Comparison of ENCODE assay signal across 31 mouse cellular contexts in the genomic region with DNA sequence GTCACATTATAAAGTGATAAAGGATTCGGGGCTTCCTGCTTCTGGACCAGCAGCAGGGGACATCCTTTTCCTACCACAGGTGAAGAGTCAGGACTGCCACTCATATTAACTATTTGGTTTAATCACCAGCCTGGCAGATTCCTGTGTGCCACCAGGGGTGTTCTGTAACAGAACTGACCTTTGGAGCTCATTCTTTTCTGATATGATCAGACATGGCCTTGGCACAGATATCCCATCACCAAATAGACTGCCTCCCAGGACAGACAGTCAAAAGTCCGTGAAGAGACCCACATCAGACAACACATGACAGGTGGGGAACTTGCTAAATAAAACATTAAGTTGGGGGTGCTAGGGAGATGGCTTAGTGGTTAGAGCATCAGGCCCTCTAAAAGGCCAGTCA. TPM values are rescaled to one million over a fixed set of nuclear protein-coding genes. Genes with fewer than 3 reads are reported as not detected.
"Had no signal": no experiment of that assay in that cellular context is flagged by ENCODE, and none has a peak within 500 bp of the region (broad histone marks: within the 10 kb centered on the region; RNA-seq: fewer than 3 reads in every experiment).

No protein-coding gene starts in this region.

- H3K4me3 ChIP-seq: left cerebral cortex, adult 2 months; liver, embryonic 12.5 days; liver, embryonic 15.5 days; lung, embryonic 15.5 days; megakaryocyte, embryonic 14.5 days; midbrain, embryonic 10.5 days; midbrain, embryonic 13.5 days; myocyte; neural tube, embryonic 13.5 days; stomach, embryonic 15.5 days had no signal

- H3K27ac ChIP-seq: left cerebral cortex, adult 2 months; liver, embryonic 12.5 days; liver, embryonic 15.5 days; lung, embryonic 15.5 days; midbrain, embryonic 10.5 days; midbrain, embryonic 13.5 days; neural tube, embryonic 13.5 days; stomach, embryonic 15.5 days had no signal

- H3K27me3 ChIP-seq: liver, embryonic 12.5 days; liver, embryonic 15.5 days; lung, embryonic 15.5 days; midbrain, embryonic 13.5 days; neural tube, embryonic 13.5 days; stomach, embryonic 15.5 days had no signal

- H3K4me1 ChIP-seq: liver, embryonic 12.5 days; liver, embryonic 15.5 days; lung, embryonic 15.5 days; megakaryocyte, embryonic 14.5 days; midbrain, embryonic 10.5 days; midbrain, embryonic 13.5 days; neural tube, embryonic 13.5 days; stomach, embryonic 15.5 days had no signal

- DNase-seq: kidney, postnatal 14 days; layer of hippocampus, postnatal 36 days; lung, adult 18-20 months; lung, postnatal 10 days; lung, postnatal 36 days; retina, postnatal 1 day; right cerebral cortex, postnatal 25 days; spleen, adult 18-20 months; thymus, adult 2 months; thymus, postnatal 14 days; thymus, postnatal 4 days had no signal

- H3K36me3 ChIP-seq: liver, embryonic 12.5 days; liver, embryonic 15.5 days; lung, embryonic 15.5 days; midbrain, embryonic 10.5 days; midbrain, embryonic 13.5 days; neural tube, embryonic 13.5 days; stomach, embryonic 15.5 days had no signal

RNA-seq across cellular contexts. Expression of a gene that starts 3.9 kb away (rescaled TPM):
- total RNA-seq: layer of hippocampus, adult 8-10 months; layer of hippocampus, postnatal 10 days; layer of hippocampus, postnatal 36 days; left cerebral cortex, adult 2 months; left cerebral cortex, postnatal 10 days; left cerebral cortex, postnatal 36 days; monocyte, adult 5-6 weeks; neutrophil, adult 5-6 weeks had no signal
- polyA plus RNA-seq: kidney, embryonic 16.5 days; limb, embryonic 11.5 days; limb, embryonic 14.5 days; liver, embryonic 12.5 days; liver, embryonic 15.5 days; lung, embryonic 15.5 days; midbrain, embryonic 10.5 days; midbrain, embryonic 13.5 days; midbrain, embryonic 16.5 days; myocyte; neural tube, embryonic 13.5 days; stomach, embryonic 15.5 days; thymus, adult 2 months had no signal

RNA-seq across cellular contexts. Expression of a gene that starts 11.2 kb away (rescaled TPM):
- total RNA-seq: layer of hippocampus, adult 8-10 months; layer of hippocampus, postnatal 10 days; layer of hippocampus, postnatal 36 days; left cerebral cortex, adult 2 months; left cerebral cortex, postnatal 10 days; left cerebral cortex, postnatal 36 days; monocyte, adult 5-6 weeks; neutrophil, adult 5-6 weeks had no signal
- polyA plus RNA-seq: kidney, embryonic 16.5 days; limb, embryonic 11.5 days; limb, embryonic 14.5 days; liver, embryonic 12.5 days; liver, embryonic 15.5 days; lung, embryonic 15.5 days; midbrain, embryonic 10.5 days; midbrain, embryonic 13.5 days; midbrain, embryonic 16.5 days; myocyte; neural tube, embryonic 13.5 days; stomach, embryonic 15.5 days; thymus, adult 2 months had no signal

RNA-seq across cellular contexts. Expression of a gene that starts 29.7 kb away (rescaled TPM):
- total RNA-seq: layer of hippocampus, adult 8-10 months; layer of hippocampus, postnatal 10 days; layer of hippocampus, postnatal 36 days; left cerebral cortex, adult 2 months; left cerebral cortex, postnatal 10 days; left cerebral cortex, postnatal 36 days; monocyte, adult 5-6 weeks; neutrophil, adult 5-6 weeks had no signal
- polyA plus RNA-seq: kidney, embryonic 16.5 days; limb, embryonic 14.5 days; liver, embryonic 12.5 days; liver, embryonic 15.5 days; lung, embryonic 15.5 days; midbrain, embryonic 10.5 days; midbrain, embryonic 13.5 days; midbrain, embryonic 16.5 days; neural tube, embryonic 13.5 days; stomach, embryonic 15.5 days had no signal

RNA-seq across cellular contexts. Expression of a gene that starts 34.9 kb away (rescaled TPM):
- total RNA-seq: layer of hippocampus, adult 8-10 months; layer of hippocampus, postnatal 10 days; layer of hippocampus, postnatal 36 days; left cerebral cortex, adult 2 months; left cerebral cortex, postnatal 10 days; left cerebral cortex, postnatal 36 days; monocyte, adult 5-6 weeks; neutrophil, adult 5-6 weeks had no signal
- polyA plus RNA-seq: kidney, embryonic 16.5 days; limb, embryonic 11.5 days; limb, embryonic 14.5 days; liver, embryonic 12.5 days; liver, embryonic 15.5 days; lung, embryonic 15.5 days; midbrain, embryonic 10.5 days; midbrain, embryonic 13.5 days; midbrain, embryonic 16.5 days; myocyte; neural tube, embryonic 13.5 days; stomach, embryonic 15.5 days had no signal

RNA-seq across cellular contexts. Expression of a gene that starts 35.3 kb away (rescaled TPM):
- total RNA-seq: layer of hippocampus, adult 8-10 months; layer of hippocampus, postnatal 10 days; layer of hippocampus, postnatal 36 days; left cerebral cortex, adult 2 months; left cerebral cortex, postnatal 10 days; left cerebral cortex, postnatal 36 days; monocyte, adult 5-6 weeks; neutrophil, adult 5-6 weeks had no signal
- polyA plus RNA-seq: limb, embryonic 11.5 days; liver, embryonic 12.5 days; liver, embryonic 15.5 days; lung, embryonic 15.5 days; midbrain, embryonic 10.5 days; midbrain, embryonic 13.5 days; midbrain, embryonic 16.5 days; myocyte; neural tube, embryonic 13.5 days; stomach, embryonic 15.5 days had no signal
